Mouse (Mus musculus) lung, adult 10 weeks (tissue): Measurements from ENCODE around the gene Mageb2. TPM values are rescaled to one million over a fixed set of nuclear protein-coding genes. Genes with fewer than 3 reads are reported as not detected.

Experiments
- polyA plus RNA-seq: library from polyadenylated mRNA; stranded (reverse); fragments of 350-450 nt; fragmentation: Illumina TruSeq; extraction: RNeasy Lipid Tissue Mini Kit (QIAGEN cat#74804); gene quantifications from one replicate; pipeline ENCODE4 v1.2.3, GENCODE M21; 2014; ENCODE audit warnings: low read depth, low replicate concordance; ENCODE audit not compliant: insufficient read depth

The Mageb2 gene
- polyA plus RNA-seq: not detected

GRCm38 (mm10) chrX:91331390-91331789, at the start of gene Mageb2:
Mageb2 (plus strand) TSS chrX:91331690.

Other genes with a start within 250 kb of the Mageb2 start
- gene Gm5072, start 60.8 kb downstream of the Mageb2 start, polyA plus RNA-seq: not detected
- gene Gm8914, start 148.4 kb downstream of the Mageb2 start, polyA plus RNA-seq: not detected
- gene 1700084M14Rik, start 244.2 kb downstream of the Mageb2 start, polyA plus RNA-seq: not detected